Mouse (Mus musculus): ENCODE measurements around the gene Larp4.

DNA sequence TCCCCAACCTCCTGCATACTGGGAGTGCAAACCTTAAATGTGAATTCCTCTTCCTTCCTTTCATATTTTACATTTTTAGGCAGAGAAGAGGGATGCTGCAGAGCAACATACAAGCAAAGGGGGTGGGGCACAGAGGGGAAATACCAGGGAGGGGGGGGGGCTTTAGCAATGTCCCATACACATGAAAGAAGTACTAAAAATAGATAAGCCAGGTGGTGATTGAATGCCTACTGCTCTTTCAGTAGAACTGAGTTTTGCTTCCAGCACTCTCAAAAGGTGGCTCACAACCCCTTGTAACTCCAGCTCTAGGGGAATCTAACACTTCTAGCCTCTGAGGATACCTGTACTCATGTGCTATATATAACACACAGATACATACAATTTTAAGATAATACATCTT lies 36.3 kb downstream of the Larp4 start:
- TF ChIP-seq CTCF (IDR thresholded peaks at IDR 0.05; ENCODE audit: low read depth) (no peak), EP300 (IDR thresholded peaks at IDR 0.05; ENCODE audit: low read depth) (no peak)

All from liver, embryonic 14.5 days (tissue).